Mouse (Mus musculus): ENCODE data around the gene Imp4. TPM values are rescaled to one million over a fixed set of nuclear protein-coding genes. Genes with fewer than 3 reads are reported as not detected.

Imp4 gene
- 172 TPM for polyA plus RNA-seq (2017; shearing (Covaris generic))

GRCm38 (mm10) chr1:34439215-34439960 lies at the start of gene Imp4, which contains the start of gene Ccdc115:
Gene Imp4, plus strand, starts transcription at chr1:34439851.
Gene Ccdc115, minus strand, starts transcription at chr1:34439672.

GRCm38 (mm10) chr1:34459284-34460060 lies 19.8 kb downstream of the Imp4 start, which contains the start of gene Ptpn18:
Gene Ptpn18, plus strand, starts transcription at chr1:34459762.

Other genes starting within 250 kb of the Imp4 start
- 67.0 TPM for gene Ccdc115, start 179 bp upstream of the Imp4 start, polyA plus RNA-seq (2017; shearing (Covaris generic))
- 225 TPM for gene Ptpn18, start 19.9 kb downstream of the Imp4 start, polyA plus RNA-seq (2017; shearing (Covaris generic))
- gene Prss39, start 58.6 kb downstream of the Imp4 start, polyA plus RNA-seq (2017; shearing (Covaris generic)), result not detected
- not detected for gene Cfc1, start 95.8 kb downstream of the Imp4 start, polyA plus RNA-seq (2017; shearing (Covaris generic))
- gene Prss40, start 121.1 kb downstream of the Imp4 start, polyA plus RNA-seq (2017; shearing (Covaris generic)), result not detected
- not detected for gene Amer3, start 139.8 kb downstream of the Imp4 start, polyA plus RNA-seq (2017; shearing (Covaris generic))